Mouse (Mus musculus): ENCODE measurements around the gene Dag1.

GRCm38 (mm10) chr9:108163646-108164284 lies 100.0 kb downstream of the Dag1 start:
- TF ChIP-seq POLR2AphosphoS5 (IDR thresholded peaks at IDR 0.05; ENCODE audit: insufficient replicate concordance, low read depth, low read length) (no peak), CTCF (IDR thresholded peaks at IDR 0.05; ENCODE audit: low read depth, low read length) (no peak), GATA1 (IDR thresholded peaks at IDR 0.05; ENCODE audit: borderline replicate concordance, low read length) (no peak), GATA2 (IDR thresholded peaks at IDR 0.05; ENCODE audit: borderline replicate concordance, low read depth, low read length) (no peak)
